Mouse (Mus musculus) cerebellum, adult 11-12 months (tissue): Measurements from ENCODE around the gene Pspc1.

ENCODE experiments used
- DNase-seq: peaks from one replicate; pipeline ENCODE4 v3.0.0; 2022

Pspc1 gene

GRCm38 (mm10) chr14:56695495-56695894, 82.6 kb downstream of the Pspc1 start:
- DNase-seq: no peak

- no peak for DNase-seq
These were observed 88.3 kb downstream of the Pspc1 start for GRCm38 (mm10) chr14:56689766-56690165.

DNA sequence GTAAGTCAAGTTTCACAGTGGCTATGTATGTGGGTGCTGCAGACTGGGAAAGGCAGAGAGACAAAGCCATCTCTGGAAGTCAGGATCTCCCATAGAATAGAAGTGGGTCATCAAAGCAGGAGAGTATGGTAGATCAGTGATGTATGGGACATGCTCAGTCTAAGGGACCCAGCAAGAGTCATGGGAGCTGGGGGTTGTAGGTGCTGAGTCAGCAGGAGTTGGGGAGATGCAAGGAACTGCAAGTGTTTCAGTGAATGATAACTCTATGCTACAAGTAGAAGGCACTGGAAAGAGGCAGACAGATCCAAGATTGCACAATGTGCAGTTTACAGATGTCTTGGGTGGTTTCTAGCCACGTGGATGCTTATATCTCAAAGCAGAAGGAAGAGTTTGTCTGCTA, 89.0 kb downstream of the Pspc1 start:
- no peak for DNase-seq

- DNase-seq: no peak
These were observed 92.7 kb downstream of the Pspc1 start for GRCm38 (mm10) chr14:56685426-56685825.
